Mouse (Mus musculus): ENCODE data around the gene Mast3. TPM values are rescaled to one million over a fixed set of nuclear protein-coding genes. Genes with fewer than 3 reads are reported as not detected.

The Mast3 gene
- total RNA-seq, 2 experiments from 2014 or later = 298 to 350 TPM

DNA sequence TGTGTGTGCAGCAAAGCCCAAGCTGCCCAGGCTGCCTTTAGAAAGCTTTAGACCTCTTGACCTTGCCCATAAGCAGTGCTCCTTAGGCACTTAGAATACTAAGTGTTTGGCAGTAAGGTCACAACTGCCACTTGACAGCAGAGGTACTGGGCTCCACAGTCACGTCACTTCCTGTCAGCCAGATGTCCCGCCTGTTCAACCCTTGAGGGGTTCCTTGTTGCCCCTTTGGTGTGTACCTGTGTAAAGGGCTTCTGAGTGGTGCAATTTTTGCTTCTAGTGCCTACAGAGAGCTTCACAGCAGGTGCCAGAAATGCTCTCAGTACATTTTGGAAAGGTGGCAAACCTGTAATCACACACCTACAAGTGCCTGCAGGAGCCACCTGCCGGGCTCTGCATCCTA lies 66.6 kb downstream of the Mast3 start:
- DNase-seq (ENCODE audit: low spot score in 2 of 2) = no peak
- intact Hi-C loops (cut with DNase I) = no loop called here

DNA sequence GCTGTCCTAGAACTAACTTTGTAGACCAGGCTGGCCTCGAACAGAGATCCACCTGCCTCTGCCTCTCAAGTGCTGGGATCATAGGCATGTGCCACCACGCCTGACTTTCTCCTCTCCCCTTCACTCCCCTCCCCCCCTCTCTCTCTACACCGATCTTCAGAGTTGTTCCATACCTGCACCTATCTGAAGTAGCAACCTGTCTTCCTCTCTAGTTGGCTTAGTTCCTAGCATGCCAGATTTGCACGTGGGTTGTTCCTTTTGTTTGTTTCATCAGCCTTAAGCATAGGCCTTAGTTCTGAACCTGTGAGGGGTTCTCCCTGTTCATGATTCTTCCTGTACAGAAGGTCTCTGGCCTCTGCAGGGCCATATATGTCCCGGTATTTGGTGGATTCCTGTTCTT lies 67.1 kb downstream of the Mast3 start:
- no peak for DNase-seq (ENCODE audit: low spot score in 2 of 2)
- intact Hi-C loops (cut with DNase I) = no loop called here

DNA sequence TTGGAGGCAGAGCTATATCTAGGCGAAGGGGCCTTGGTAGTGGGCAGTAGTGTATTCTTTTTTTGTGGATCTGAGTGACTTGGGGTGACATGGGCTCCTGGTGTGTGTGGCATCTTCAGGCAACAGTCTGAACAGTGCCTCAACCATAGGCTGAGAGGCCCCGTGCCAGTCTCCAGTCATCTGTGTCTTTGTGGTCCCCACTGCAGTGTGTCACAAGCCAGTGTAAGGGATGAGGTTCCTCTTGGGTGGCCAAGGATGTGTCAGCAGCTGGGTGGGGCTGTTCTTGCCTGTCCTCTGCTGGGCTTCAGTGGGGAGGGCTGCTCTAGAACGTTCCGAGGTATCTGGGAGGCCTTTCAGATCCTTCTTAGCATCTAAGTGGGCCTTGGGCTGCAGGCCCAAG lies 73.9 kb downstream of the Mast3 start:
- DNase-seq (ENCODE audit: low spot score in 2 of 2) = no peak
- intact Hi-C loops (cut with DNase I) = no loop called here

DNA sequence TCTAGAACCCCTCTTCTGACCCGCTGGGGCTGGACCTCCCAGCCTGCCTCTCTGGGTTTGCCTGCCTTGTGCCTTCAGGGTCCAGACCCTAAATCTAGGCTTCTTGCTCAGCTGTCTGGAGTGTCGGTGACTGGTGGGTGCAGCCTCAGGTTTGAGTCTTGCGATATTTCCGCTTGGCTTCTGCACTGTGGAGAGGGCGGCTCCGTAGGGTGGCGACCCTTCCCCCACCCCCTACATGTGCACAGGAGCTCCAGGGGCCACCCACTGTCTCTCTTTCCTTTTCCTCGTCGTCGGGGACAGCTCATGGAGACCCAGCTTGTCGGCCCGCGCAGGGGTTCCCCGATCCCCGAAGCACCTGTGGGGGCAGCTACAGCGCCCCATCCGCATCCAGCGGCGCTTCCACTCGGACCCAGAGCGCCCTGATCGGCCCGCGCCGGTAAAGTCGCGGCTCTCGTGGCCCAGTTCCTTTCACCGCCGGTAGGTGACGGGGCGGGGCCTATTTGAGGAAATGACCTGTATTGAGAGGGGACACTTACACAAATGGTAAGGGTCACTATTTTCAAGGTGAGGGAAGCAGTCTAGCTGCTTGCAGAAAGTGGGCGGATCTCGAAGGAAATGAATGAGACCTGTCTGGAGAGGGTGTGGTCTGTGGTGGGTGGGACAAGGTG lies 74.9 kb downstream of the Mast3 start:
- DNase-seq (ENCODE audit: low spot score in 2 of 2) = no peak
- intact Hi-C loops (cut with DNase I) = no loop called here

Small RNA genes lying within 50 kb of the gene (microRNA-seq; reads per million reads assigned to microRNA genes)
- 6.4 to 10.1 reads per million in 2 experiments for gene Mir7240

Other genes starting within 250 kb of the Mast3 start
- 10 to 100 TPM; 51.9 to 52.1 TPM for gene Isyna1, start 210.7 kb downstream of the Mast3 start, total RNA-seq (2021)
- 100 to 1,000 TPM; 242 to 257 TPM for gene Ssbp4, start 196.2 kb downstream of the Mast3 start, total RNA-seq (2021)
- 1 to 10 TPM in 1 of 2 experiments, under 1 TPM in 1; 0.37 to 1.2 TPM for gene Lrrc25, start 188.9 kb downstream of the Mast3 start, total RNA-seq (2021)
- not detected for gene Gdf15, start 172.6 kb downstream of the Mast3 start, total RNA-seq (2021)
- gene Pgpep1, start 144.7 kb downstream of the Mast3 start, total RNA-seq (2021) = 10 to 100 TPM; 12.7 to 18.1 TPM
- gene Lsm4, start 131.8 kb downstream of the Mast3 start, total RNA-seq (2021) = 10 to 100 TPM; 62.9 to 63.5 TPM
- gene Jund, start 106.1 kb downstream of the Mast3 start, total RNA-seq (2021) = 100 to 1,000 TPM; 209 to 225 TPM
- under 1 TPM; 0.18 to 0.30 TPM for gene Iqcn, start 101.6 kb downstream of the Mast3 start, total RNA-seq (2021)
- gene Gm3336, start 86.5 kb downstream of the Mast3 start, total RNA-seq (2021) = not detected
- 1 to 10 TPM; 1.6 to 1.7 TPM for gene Pde4c, start 81.3 kb downstream of the Mast3 start, total RNA-seq (2021)
- gene Rab3a, start 50.4 kb downstream of the Mast3 start, total RNA-seq (2021) = 100 to 1,000 TPM; 830 to 904 TPM
- gene Mpv17l2, start 44.1 kb downstream of the Mast3 start, total RNA-seq (2021) = 10 to 100 TPM; 34.5 to 43.2 TPM
- gene Pik3r2, start 28.3 kb downstream of the Mast3 start, total RNA-seq (2021) = 100 to 1,000 TPM; 150 to 152 TPM
- under 1 TPM; 0.80 to 0.83 TPM for gene Il12rb1, start 3.4 kb upstream of the Mast3 start, total RNA-seq (2021)
- 10 to 100 TPM in 1 of 2 experiments, 1 to 10 TPM in 1; 9.5 to 12.2 TPM for gene Arrdc2, start 34.7 kb upstream of the Mast3 start, total RNA-seq (2021)
- gene Kcnn1, start 58.2 kb upstream of the Mast3 start, total RNA-seq (2021) = 10 to 100 TPM; 19.1 to 20.9 TPM
- 10 to 100 TPM; 88.0 to 95.9 TPM for gene Ccdc124, start 68.9 kb upstream of the Mast3 start, total RNA-seq (2021)
- gene Slc5a5, start 87.7 kb upstream of the Mast3 start, total RNA-seq (2021) = 10 to 100 TPM in 1 of 2 experiments, 1 to 10 TPM in 1; 8.2 to 10.9 TPM
- gene Rpl18a, start 92.4 kb upstream of the Mast3 start, total RNA-seq (2021) = 100 to 1,000 TPM; 550 to 570 TPM
- gene Map1s, start 100.9 kb upstream of the Mast3 start, total RNA-seq (2021) = 10 to 100 TPM; 71.2 to 80.7 TPM